Mouse (Mus musculus): ENCODE data around the gene Atad3a.

DNA sequence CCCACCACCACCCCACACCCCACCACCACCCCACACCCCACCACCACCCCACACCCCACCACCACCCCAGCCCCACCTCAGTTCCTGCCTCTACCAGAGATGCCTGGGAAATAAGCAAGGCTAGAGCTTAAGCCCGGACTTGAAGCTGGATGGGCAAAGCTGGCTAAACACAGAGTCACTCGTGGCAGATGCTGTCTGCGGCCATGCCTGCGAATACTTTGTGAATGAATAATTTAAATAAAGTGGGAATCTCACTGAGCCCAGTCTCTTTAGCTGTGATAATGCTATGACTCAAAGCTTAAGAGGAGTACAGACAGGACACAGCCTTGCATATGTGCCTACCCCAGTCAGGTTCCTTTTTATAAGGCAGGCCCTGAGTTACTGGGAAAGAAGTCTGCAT, 18.6 kb upstream of the Atad3a start:
- TF ChIP-seq ZC3H11A (IDR thresholded peaks at IDR 0.05; ENCODE audit: borderline replicate concordance, low read depth, low read length) (no peak), MAFK (IDR thresholded peaks at IDR 0.05; ENCODE audit: insufficient read depth, low read depth, low read length) (no peak), ZNF384 (IDR thresholded peaks at IDR 0.05; ENCODE audit: low read depth, low read length) (no peak), HCFC1 (IDR thresholded peaks at IDR 0.05; ENCODE audit: borderline replicate concordance, insufficient read depth, low read length) (no peak)
